10 mouse cellular contexts compared by ENCODE assay signal in genomic region chr6:145515859-145516581, GRCm38 (mm10).
DNase-seq lines count a peak whose midpoint lies in the region; ATAC-seq and TF ChIP-seq lines count a peak whose summit lies in the region.
"Had no signal": no experiment of that assay in that cellular context is flagged by ENCODE, and none has a peak within 500 bp of the region (broad histone marks: within the 10 kb centered on the region; RNA-seq: fewer than 3 reads in every experiment).

No protein-coding gene starts in this region.

- H3K9ac ChIP-seq in lung, embryonic 16.5 days (ENCODE audit: low read length), result no peak overlapping the region
- H3K9ac ChIP-seq in limb, embryonic 14.5 days (ENCODE audit: low read depth, low read length, severe bottlenecking), result no peak overlapping the region
- H3K9ac ChIP-seq in stomach, embryonic 14.5 days (replicated peaks; ENCODE audit: low read depth, low read length), result no peak overlapping the region

- H3K9me3 ChIP-seq in lung, embryonic 16.5 days (ENCODE audit: control insufficient read depth, low read length), result peaks cover 4% of the 10 kb centered on the region; the same call in 1 of the 2 replicates
- H3K9me3 ChIP-seq in limb, embryonic 14.5 days (ENCODE audit: control insufficient read depth, low read length), result no peaks in the 10 kb centered on the region
- H3K9me3 ChIP-seq in stomach, embryonic 14.5 days (ENCODE audit: control insufficient read depth, low read depth, low read length), result no peaks in the 10 kb centered on the region

- no peaks in the 10 kb centered on the region for H3K27me3 ChIP-seq in lung, embryonic 16.5 days (ENCODE audit: control insufficient read depth, insufficient read depth, low read depth, low read length)
- no peaks in the 10 kb centered on the region for H3K27me3 ChIP-seq in limb, embryonic 14.5 days (ENCODE audit: control insufficient read depth, insufficient read depth, low read length)
- no peaks in the 10 kb centered on the region for H3K27me3 ChIP-seq in stomach, embryonic 14.5 days (ENCODE audit: control insufficient read depth, insufficient read depth, low read length)

- no peak overlapping the region for H3K4me2 ChIP-seq in lung, embryonic 16.5 days (ENCODE audit: low read depth, low read length)
- H3K4me2 ChIP-seq in limb, embryonic 14.5 days (replicated peaks; ENCODE audit: low read depth, low read length, severe bottlenecking), result no peak overlapping the region
- H3K4me2 ChIP-seq in stomach, embryonic 14.5 days (replicated peaks; ENCODE audit: low read depth, low read length), result no peak overlapping the region

- no peak for TF ChIP-seq CTCF in lung, adult 2 months (IDR thresholded peaks at IDR 0.05; ENCODE audit: insufficient read depth, low read length)

- no peaks in the 10 kb centered on the region; the same call in 1 of the 2 replicates for H3K4me1 ChIP-seq in lung, embryonic 16.5 days (replicated peaks; ENCODE audit: control insufficient read depth, insufficient read depth, low read length)
- no peaks in the 10 kb centered on the region for H3K4me1 ChIP-seq in lung, adult 2 months (ENCODE audit: control insufficient read depth, insufficient read depth, low read length)
- H3K4me1 ChIP-seq in limb, embryonic 14.5 days (ENCODE audit: control insufficient read depth, insufficient read depth, low read length), result peaks cover 10% of the 10 kb centered on the region
- H3K4me1 ChIP-seq in stomach, embryonic 14.5 days (ENCODE audit: control insufficient read depth, insufficient read depth, low read length), result peaks cover 14% of the 10 kb centered on the region

- no peak overlapping the region for H3K27ac ChIP-seq in lung, embryonic 16.5 days (ENCODE audit: low read length)
- 0 out of 2 replicates have a peak overlapping the region, but pooled peaks have one; percentile 13 for H3K27ac ChIP-seq in limb, embryonic 14.5 days (replicated peaks; ENCODE audit: low read depth, low read length)
- peak overlapping the region; percentile 30; the same call in 1 of the 2 replicates for H3K27ac ChIP-seq in stomach, embryonic 14.5 days (ENCODE audit: low read length)

- peak; percentile 83 for ATAC-seq in lung, embryonic 16.5 days (ENCODE audit: low read depth)
- ATAC-seq in limb, embryonic 14.5 days (ENCODE audit: low FRiP score, low read depth), result peak; percentile 89
- peak; percentile 73 for ATAC-seq in stomach, embryonic 14.5 days (ENCODE audit: insufficient number of reproducible peaks, insufficient read depth, low FRiP score, low read depth)

- no peaks in the 10 kb centered on the region for H3K36me3 ChIP-seq in lung, embryonic 16.5 days (ENCODE audit: control insufficient read depth, insufficient read depth, low read length)
- H3K36me3 ChIP-seq in limb, embryonic 14.5 days (ENCODE audit: control insufficient read depth, insufficient read depth, low read length), result no peaks in the 10 kb centered on the region
- H3K36me3 ChIP-seq in stomach, embryonic 14.5 days (ENCODE audit: control insufficient read depth, insufficient read depth, low read length), result no peaks in the 10 kb centered on the region

- no peak overlapping the region for H3K4me3 ChIP-seq in lung, embryonic 16.5 days (ENCODE audit: low read length)
- H3K4me3 ChIP-seq in lung, adult 2 months (replicated peaks; ENCODE audit: extremely low read depth, low read depth, low read length), result no peak overlapping the region
- H3K4me3 ChIP-seq in limb, embryonic 14.5 days (replicated peaks; ENCODE audit: low read length), result no peak overlapping the region
- H3K4me3 ChIP-seq in stomach, embryonic 14.5 days (ENCODE audit: low read depth, low read length), result no peak overlapping the region
- H3K4me3 ChIP-seq: erythroblast, embryonic 14.5 days had no signal

- DNase-seq in lung, adult 2 months, result no peak
- DNase-seq in heart, postnatal 14 days, result peak; percentile 31 to 61
- DNase-seq in limb, embryonic 14.5 days (ENCODE audit: low spot score), result peak; percentile 75
- DNase-seq in adrenal gland, adult 8-10 months, result no peak
- no peak for DNase-seq in spleen, adult 12 weeks (ENCODE audit: low spot score)
- no peak for DNase-seq in adrenal gland, adult 18-20 months (ENCODE audit: low spot score in 2 of 2)
- DNase-seq: layer of hippocampus, adult 9-11 months had no signal

- intact Hi-C loops in heart, postnatal 14 days (cut with DNase I), result no loop called here

- 63% methylated on average over 10 of the region's 10 CpGs for WGBS in lung, embryonic 16.5 days
- 74% methylated on average over 10 of the region's 10 CpGs for WGBS in lung, adult 2 months
- 22% methylated on average over 10 of the region's 10 CpGs for WGBS in limb, embryonic 14.5 days
- whole genome bisulfite sequencing in stomach, embryonic 14.5 days, result 40% methylated on average over 10 of the region's 10 CpGs

- TF ChIP-seq POLR2A in lung, adult 2 months (IDR thresholded peaks at IDR 0.05; ENCODE audit: borderline replicate concordance, extremely low read depth, low read depth, low read length), result no peak
- no peak for TF ChIP-seq POLR2A in limb, embryonic 14.5 days (IDR thresholded peaks at IDR 0.05; ENCODE audit: borderline replicate concordance, extremely low read depth, insufficient read depth, insufficient read length)

Comparison
In these comparisons a context has a peak if more than half of its experiments do, and no peak if none do; other contexts are left out.
1. DNase-seq: peak in heart, postnatal 14 days (2 of 2) and limb, embryonic 14.5 days (single experiment); none in lung, adult 2 months (single experiment), adrenal gland, adult 8-10 months (single experiment), spleen, adult 12 weeks (single experiment) and adrenal gland, adult 18-20 months (0 of 2).
2. Peak in every context shown above with its lines, with median percentiles within 50 percentile points of each other: ATAC-seq.